Mouse (Mus musculus) layer of hippocampus, adult 8-10 months (tissue): ENCODE data around the gene Stk11. TPM values are rescaled to one million over a fixed set of nuclear protein-coding genes. Genes with fewer than 3 reads are reported as not detected.

Experiments
- DNase-seq, 2 experiments: peaks; one replicate each; pipeline ENCODE4 v3.0.0; 2022; ENCODE audit warnings: low spot score in 2 of 2
- total RNA-seq, 4 experiments: library from RNA; stranded (reverse); gene quantifications; 2 replicates each; pipeline ENCODE4 v1.2.4; 2022

Gene Stk11
- total RNA-seq = 100 to 1,000 TPM in 1 of 4 experiments, 10 to 100 TPM in 3; 94.2 to 111 (median 96.5) TPM

- peak; percentile 100 for DNase-seq
Measured at GRCm38 (mm10) chr10:80115290-80115943, at the start of gene Stk11. Gene Stk11, plus strand, starts transcription at chr10:80115803.

GRCm38 (mm10) chr10:80069251-80069650 is 46.4 kb upstream of the Stk11 start:
- no peak for DNase-seq

GRCm38 (mm10) chr10:80069948-80070450 is 45.6 kb upstream of the Stk11 start:
- no peak for DNase-seq

- peak; percentile 65 to 67 for DNase-seq
Measured at GRCm38 (mm10) chr10:80070837-80071515, 44.6 kb upstream of the Stk11 start.

- no peak for DNase-seq
Measured at GRCm38 (mm10) chr10:80071516-80071900, 44.1 kb upstream of the Stk11 start.

- no peak for DNase-seq
Measured at GRCm38 (mm10) chr10:80072623-80073489, 42.7 kb upstream of the Stk11 start.

GRCm38 (mm10) chr10:80074813-80075601 is 40.6 kb upstream of the Stk11 start:
- peak in 1 of 2 experiments; percentile 47 for DNase-seq

- DNase-seq = no peak
Measured at GRCm38 (mm10) chr10:80075924-80076323, 39.7 kb upstream of the Stk11 start.

- DNase-seq = no peak
Measured at GRCm38 (mm10) chr10:80076386-80076785, 39.2 kb upstream of the Stk11 start.

- no peak for DNase-seq
Measured at GRCm38 (mm10) chr10:80077312-80077711, 38.3 kb upstream of the Stk11 start.

- DNase-seq = no peak
Measured at GRCm38 (mm10) chr10:80078366-80078765, 37.2 kb upstream of the Stk11 start.

- no peak for DNase-seq
Measured at GRCm38 (mm10) chr10:80080396-80081070, 35.1 kb upstream of the Stk11 start.

GRCm38 (mm10) chr10:80081075-80081474 is 34.5 kb upstream of the Stk11 start:
- no peak for DNase-seq

- DNase-seq = no peak
Measured at GRCm38 (mm10) chr10:80084817-80085487, 30.7 kb upstream of the Stk11 start.

- DNase-seq = no peak
Measured at GRCm38 (mm10) chr10:80086847-80087246, 28.8 kb upstream of the Stk11 start.

- no peak for DNase-seq
Measured at GRCm38 (mm10) chr10:80087483-80087882, 28.1 kb upstream of the Stk11 start.

- no peak for DNase-seq
Measured at GRCm38 (mm10) chr10:80089146-80089545, 26.5 kb upstream of the Stk11 start.

GRCm38 (mm10) chr10:80091527-80091926 is 24.1 kb upstream of the Stk11 start:
- no peak for DNase-seq

- DNase-seq = no peak
Measured at GRCm38 (mm10) chr10:80092690-80093089, 22.9 kb upstream of the Stk11 start.

- no peak for DNase-seq
Measured at GRCm38 (mm10) chr10:80094085-80094484, 21.5 kb upstream of the Stk11 start.
